Mouse (Mus musculus) CD4-positive, CD25-positive, alpha-beta regulatory T cell, adult 2 months (primary cell): Measurements from ENCODE around the gene Pbx3.

Experiments used
- DNase-seq: peaks from one replicate; pipeline ENCODE4 v3.0.0-alpha.2; 2012; ENCODE audit warnings: low read depth, low spot score

Gene Pbx3

DNA sequence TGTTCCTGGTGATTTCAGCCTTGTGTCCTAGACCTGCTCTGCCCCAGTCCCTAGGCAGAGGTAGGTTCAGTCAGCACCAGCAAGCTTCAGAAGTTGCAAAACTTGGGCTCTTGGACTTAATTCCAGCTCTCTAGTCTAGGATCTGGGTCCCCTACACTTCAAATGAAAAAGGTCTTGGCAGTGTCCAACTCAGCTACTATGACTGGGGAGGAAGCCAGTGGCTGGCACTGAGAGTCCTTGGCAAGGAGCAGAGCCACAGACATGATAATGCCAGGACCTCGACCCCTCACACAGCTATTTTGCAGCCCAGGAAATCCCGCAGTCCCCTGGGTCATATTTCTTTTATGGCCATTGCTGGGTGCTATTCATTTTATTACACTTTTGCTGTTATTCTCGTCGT is 225.9 kb downstream of the Pbx3 start:
- DNase-seq: no peak

DNA sequence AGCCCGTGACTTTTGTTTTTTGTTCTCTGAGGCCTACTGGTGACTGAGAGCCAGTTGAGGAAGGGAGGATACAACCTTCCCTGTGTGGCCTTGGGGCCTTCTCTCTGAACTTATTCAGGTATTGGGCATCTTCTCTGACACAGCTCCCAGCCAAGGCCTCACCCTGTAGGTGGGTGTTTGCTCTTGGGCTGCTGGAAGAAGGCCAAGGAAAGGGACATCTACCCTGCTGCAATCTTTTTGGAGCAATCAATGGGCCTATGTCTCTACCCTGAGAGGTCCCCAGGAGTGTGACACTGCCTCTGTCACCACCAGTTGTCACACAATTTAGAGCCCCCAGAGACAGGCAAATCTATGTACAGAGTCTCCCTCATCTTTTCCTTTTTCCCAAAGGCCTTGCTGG is 226.5 kb downstream of the Pbx3 start:
- no peak for DNase-seq

DNA sequence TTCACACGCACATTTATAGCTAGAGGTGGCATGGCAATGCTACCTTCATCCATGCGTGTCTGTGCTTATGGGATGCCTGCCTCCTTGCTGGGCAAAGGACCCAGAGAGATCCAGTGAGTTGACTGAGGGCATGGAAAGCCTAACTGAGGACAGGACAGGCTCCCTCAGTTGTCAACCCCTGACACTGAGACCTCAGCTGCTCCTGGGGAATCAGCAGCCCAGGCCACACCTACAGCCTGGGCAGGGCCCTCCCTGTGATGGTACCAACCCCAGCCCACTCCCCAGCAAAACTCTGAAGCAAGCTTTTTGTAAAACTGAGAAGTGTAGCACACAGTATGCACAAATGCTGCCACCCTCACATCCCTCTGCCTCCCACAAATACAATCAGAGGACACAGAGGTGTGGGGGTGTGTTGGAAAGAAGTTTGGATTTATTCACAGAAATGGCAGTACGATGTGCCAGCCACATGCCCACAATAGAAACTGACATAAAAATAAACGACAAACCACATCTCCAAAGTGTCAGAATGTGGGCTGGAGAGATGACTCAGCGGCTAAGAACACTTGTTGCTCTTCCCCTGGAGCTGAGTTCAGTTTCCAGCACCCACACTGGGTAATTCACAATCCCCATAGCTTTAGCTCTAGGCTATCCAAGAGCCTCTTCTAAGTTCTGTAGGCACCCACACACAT is 233.3 kb downstream of the Pbx3 start:
- no peak for DNase-seq

DNA sequence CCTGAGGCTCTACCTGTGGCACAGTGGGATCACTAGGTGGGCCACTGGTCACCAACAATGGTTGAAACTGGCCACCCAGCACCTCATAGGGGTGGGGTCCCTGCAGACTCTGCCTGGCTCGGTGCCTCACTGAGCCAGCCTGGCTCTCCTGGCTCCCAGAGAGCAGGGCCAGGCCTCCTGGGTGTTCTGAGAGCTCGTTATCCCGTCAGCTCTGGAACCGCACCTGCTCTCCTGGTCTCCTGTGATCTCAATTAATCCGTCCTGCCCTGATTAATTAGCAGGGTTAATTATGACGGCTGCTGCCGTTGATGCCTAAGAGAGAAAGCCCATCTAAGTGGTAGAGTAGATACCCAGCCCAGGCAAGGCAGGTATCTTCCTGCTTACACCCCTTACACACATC is 237.6 kb downstream of the Pbx3 start:
- DNase-seq: no peak

DNA sequence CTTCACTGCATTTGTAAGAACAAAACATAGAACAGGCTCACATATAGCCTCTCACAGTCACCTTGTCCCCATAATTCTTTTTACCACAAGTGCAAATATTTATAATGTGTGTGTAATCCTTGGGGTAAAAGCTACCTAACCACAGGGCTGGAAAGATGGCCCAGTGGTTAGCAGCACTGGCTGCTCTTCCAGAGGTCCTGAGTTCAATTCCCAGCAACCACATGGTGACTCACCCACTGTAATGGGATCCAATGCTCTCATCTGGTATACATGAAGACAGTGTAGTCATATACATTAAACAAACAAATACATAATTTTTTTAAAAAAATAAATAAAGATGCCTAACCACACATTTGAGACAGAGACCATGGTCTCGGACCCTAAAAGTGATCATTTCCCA is 240.2 kb downstream of the Pbx3 start:
- no peak for DNase-seq

DNA sequence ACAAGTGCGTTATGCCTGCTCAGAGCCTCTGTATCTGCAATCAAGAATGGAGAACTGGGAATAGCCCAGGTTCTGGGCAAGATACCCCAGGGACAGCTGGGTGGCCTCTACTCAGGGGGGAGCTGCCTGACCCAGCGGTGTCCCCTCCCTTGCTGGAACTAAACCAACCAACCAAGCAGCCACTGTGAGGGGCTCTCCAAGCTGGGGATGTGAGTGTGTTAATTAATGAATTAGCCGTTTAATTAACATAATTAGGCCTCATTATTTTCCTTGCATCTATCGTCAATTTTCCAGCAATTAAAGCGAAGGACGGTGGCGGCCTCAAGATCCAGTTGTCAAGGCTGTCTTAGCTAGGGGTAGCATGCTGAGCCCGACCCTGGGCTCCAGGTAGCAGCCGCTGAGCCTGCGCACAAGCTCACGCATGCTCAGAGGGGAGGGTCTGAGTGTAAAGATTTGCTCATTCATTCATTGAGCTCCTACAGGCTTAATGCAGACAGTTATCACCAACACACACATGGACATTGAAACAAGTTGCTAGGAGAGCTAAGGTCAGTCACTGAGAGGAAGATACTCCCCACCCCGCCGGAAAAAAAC is 243.2 kb downstream of the Pbx3 start:
- no peak for DNase-seq

DNA sequence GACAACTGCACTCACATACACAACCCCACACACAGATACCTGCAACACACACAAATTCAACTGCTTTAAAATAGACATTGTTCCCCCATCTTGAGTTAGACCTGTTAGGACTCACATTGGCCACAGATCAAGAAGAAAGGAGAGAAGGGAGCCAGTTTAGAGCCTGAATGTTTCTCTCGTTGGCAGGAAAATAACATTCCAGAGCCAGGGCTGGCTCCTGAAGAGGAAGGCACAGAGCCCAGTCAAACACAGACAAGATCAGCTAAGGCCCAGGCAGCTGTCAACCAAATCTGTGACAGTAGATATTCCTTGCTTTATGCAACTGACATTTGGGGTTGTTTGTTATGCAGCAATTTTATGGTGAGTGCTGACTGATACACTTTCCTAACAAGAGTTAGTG is 245.1 kb downstream of the Pbx3 start:
- DNase-seq: no peak

DNA sequence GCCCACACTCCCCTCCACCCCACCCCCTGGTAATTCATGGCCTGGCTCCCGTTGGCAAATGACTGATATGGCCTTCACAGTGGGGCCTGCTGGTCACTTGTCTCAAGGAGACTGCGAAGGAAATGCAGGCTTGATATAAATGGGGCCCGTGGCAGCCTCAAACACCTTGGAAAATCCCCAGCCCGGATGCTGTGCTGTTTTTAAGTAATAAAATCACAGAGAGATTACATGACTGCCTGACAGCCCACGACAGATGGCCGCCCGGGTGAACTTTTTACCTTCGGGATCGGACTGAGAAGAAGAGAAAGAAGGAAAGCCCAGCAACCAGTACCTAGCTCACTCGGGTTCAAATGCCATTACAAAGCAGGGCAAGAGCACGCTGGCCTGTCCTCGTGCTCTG is 249.0 kb downstream of the Pbx3 start:
- no peak for DNase-seq
